Mouse (Mus musculus) heart, postnatal 0 days (tissue): ENCODE data around the gene Slf2. TPM values are rescaled to one million over a fixed set of nuclear protein-coding genes. Genes with fewer than 3 reads are reported as not detected.

Source experiments
- ATAC-seq: fragments of 200-750 bp; cut with Nextera tagmentation; 2 replicates; pipeline ENCODE4 v1.8.0; 2017; ENCODE audit warnings: low read depth, moderate number of reproducible peaks, moderate library complexity; ENCODE audit not compliant: insufficient read depth
- DNase-seq: peaks from one replicate; pipeline ENCODE4 v3.0.0-alpha.2; 2016; ENCODE audit warnings: low spot score
- H3K27ac ChIP-seq: fragments of 300-500 bp; sonication (generic); 2 replicates; pipeline ENCODE4 v1.5.1; 2014; ENCODE audit warnings: low read depth, mild to moderate bottlenecking
- H3K27me3 ChIP-seq: fragments of 300-500 bp; sonication (generic); 2 replicates; pipeline ENCODE4 v1.6.1; 2014; ENCODE audit warnings: low read length, mixed read lengths; ENCODE audit not compliant: control insufficient read depth, insufficient read depth
- H3K36me3 ChIP-seq: fragments of 300-500 bp; sonication (generic); replicated peaks from 2 replicates; pipeline ENCODE4 v1.6.1; 2014; ENCODE audit warnings: low read length, mixed read lengths; ENCODE audit not compliant: control insufficient read depth, insufficient read depth
- H3K4me1 ChIP-seq: fragments of 300-500 bp; sonication (generic); 2 replicates; pipeline ENCODE4 v1.6.1; 2014; ENCODE audit warnings: antibody characterized with exemption; ENCODE audit not compliant: control insufficient read depth, insufficient read depth
- H3K4me2 ChIP-seq: fragments of 300-500 bp; sonication (generic); 2 replicates; pipeline ENCODE4 v1.6.1; 2014; ENCODE audit warnings: low read depth, mild to moderate bottlenecking, low read length, moderate library complexity
- H3K4me3 ChIP-seq: fragments of 300-500 bp; sonication (generic); 2 replicates; pipeline ENCODE4 v1.5.1; 2014; ENCODE audit warnings: low read depth, low read length
- H3K9ac ChIP-seq: fragments of 300-500 bp; sonication (generic); replicated peaks from 2 replicates; pipeline ENCODE4 v1.6.1; 2014; ENCODE audit warnings: low read depth, low read length, mixed read lengths
- H3K9me3 ChIP-seq: fragments of 300-500 bp; sonication (generic); replicated peaks from 2 replicates; pipeline ENCODE4 v1.6.1; 2016; ENCODE audit warnings: low read length; ENCODE audit not compliant: control insufficient read depth
- CTCF ChIP-seq: IDR thresholded peaks from 2 replicates; pipeline ENCODE4 v1.5.1; 2016; ENCODE audit warnings: antibody characterized with exemption, control low read depth, low read depth
- EP300 ChIP-seq: IDR thresholded peaks from 2 replicates; pipeline ENCODE4 v1.6.1; 2016; ENCODE audit warnings: antibody characterized with exemption, low read depth
- WGBS: fragments of 180-500 bp; shearing (Covaris S2); extraction: QIAGEN DNeasy Blood & Tissue Kit; methylation state at CpG from one replicate; pipeline ENCODE4 v1.1.7; 2014; 5-methylcytosine and 5-hydroxymethylcytosine counted together
- polyA plus RNA-seq: library from polyadenylated mRNA; unstranded; fragments of >200 nt; fragmentation: Nextera tagmentation; extraction: Ambion mirVana; gene quantifications from 2 replicates; pipeline ENCODE4 v1.2.1, GENCODE M21; 2015
- total RNA-seq: library from RNA; depleted of rRNA; stranded (reverse); fragments of >200 nt; gene quantifications from 2 replicates; pipeline ENCODE4 v1.2.3, GENCODE M21; 2014; ENCODE audit warnings: low replicate concordance

Gene Slf2
- total and polyA plus RNA-seq, 2 experiments from 2014 or later, result 20.5 to 30.6 TPM

- Histone ChIP-seq H3K4me2 (no peak overlapping the region), H3K4me1 (peaks cover 9% of the 10 kb centered on the region; the same call in 1 of the 2 replicates), H3K36me3 (peaks cover 20% of the 10 kb centered on the region), H3K4me3 (no peak overlapping the region), H3K27ac (no peak overlapping the region), H3K9ac (no peak overlapping the region), H3K9me3 (no peaks in the 10 kb centered on the region), H3K27me3 (no peaks in the 10 kb centered on the region)
- TF ChIP-seq CTCF (no peak), EP300 (no peak)
- 38% methylated on average over 5 of the region's 5 CpGs for WGBS
- DNase-seq (no peak), ATAC-seq (no peak)
Observed at GRCm38 (mm10) chr19:44985159-44985988, 54.4 kb downstream of the Slf2 start.

GRCm38 (mm10) chr19:44987004-44987403, 56.1 kb downstream of the Slf2 start:
- WGBS, result 74% methylated on average over 6 of the region's 6 CpGs

GRCm38 (mm10) chr19:44987851-44988250, 56.9 kb downstream of the Slf2 start:
- no peak overlapping the region for H3K9ac ChIP-seq
- 0 out of 2 replicates have a peak, but pooled peaks cover 5% of the 10 kb centered on the region for H3K36me3 ChIP-seq
- H3K4me1 ChIP-seq, result peaks cover 9% of the 10 kb centered on the region; the same call in 1 of the 2 replicates
- H3K9me3 ChIP-seq, result no peaks in the 10 kb centered on the region
- H3K27ac ChIP-seq, result no peak overlapping the region
- ATAC-seq (no peak), DNase-seq (no peak)
- WGBS, result 70% methylated on average over 6 of the region's 6 CpGs
- H3K4me2 ChIP-seq, result no peak overlapping the region
- no peaks in the 10 kb centered on the region for H3K27me3 ChIP-seq
- no peak overlapping the region for H3K4me3 ChIP-seq
- TF ChIP-seq EP300 (no peak), CTCF (no peak)

More at GRCm38 (mm10) chr19:44987004-44987403, 56.1 kb downstream of the Slf2 start:
- no peak for DNase-seq
- Histone ChIP-seq H3K36me3 (peaks cover 5% of the 10 kb centered on the region; the same call in 1 of the 2 replicates), H3K4me3 (no peak overlapping the region), H3K4me2 (no peak overlapping the region), H3K9me3 (no peaks in the 10 kb centered on the region), H3K4me1 (peaks cover 9% of the 10 kb centered on the region; the same call in 1 of the 2 replicates), H3K9ac (no peak overlapping the region), H3K27me3 (no peaks in the 10 kb centered on the region), H3K27ac (no peak overlapping the region)
- TF ChIP-seq CTCF (no peak), EP300 (no peak)
- no peak for ATAC-seq

GRCm38 (mm10) chr19:44988321-44988720, 57.4 kb downstream of the Slf2 start:
- Histone ChIP-seq H3K4me3 (peak overlapping the region; percentile 66), H3K36me3 (0 out of 2 replicates have a peak, but pooled peaks cover 2% of the 10 kb centered on the region), H3K9ac (0 out of 2 replicates have a peak overlapping the region, but pooled peaks have one; percentile 60), H3K4me2 (peak overlapping the region; percentile 99), H3K27me3 (no peaks in the 10 kb centered on the region), H3K27ac (no peak overlapping the region), H3K9me3 (no peaks in the 10 kb centered on the region), H3K4me1 (peaks cover 9% of the 10 kb centered on the region; the same call in 1 of the 2 replicates)
- WGBS, result 29% methylated on average over 9 of the region's 9 CpGs
- no peak for DNase-seq
- no peak for ATAC-seq
- TF ChIP-seq CTCF (no peak), EP300 (no peak)

GRCm38 (mm10) chr19:44988831-44989566, 58.0 kb downstream of the Slf2 start, which contains the start of gene Sema4g:
Gene Sema4g, plus strand, starts transcription at chr19:44989101.
- peaks cover 9% of the 10 kb centered on the region; the same call in 1 of the 2 replicates for H3K4me1 ChIP-seq
- H3K27ac ChIP-seq, result no peak within 1 kb of the TSS
- TF ChIP-seq CTCF (peak; percentile 29), EP300 (no peak)
- no peaks in the 10 kb centered on the region for H3K27me3 ChIP-seq
- H3K9ac ChIP-seq, result peak within 1 kb of the TSS; percentile 60
- peak within 1 kb of the TSS; percentile 99 for H3K4me2 ChIP-seq
- H3K4me3 ChIP-seq, result peak within 1 kb of the TSS; percentile 66
- no peak for DNase-seq
- ATAC-seq, result peak; percentile 21; the same call in 1 of the 2 replicates
- WGBS, result under 1% methylated on average over 41 of the region's 58 CpGs
- no peaks in the 10 kb centered on the region for H3K36me3 ChIP-seq
- no peaks in the 10 kb centered on the region for H3K9me3 ChIP-seq
